Mouse (Mus musculus): ENCODE data around the gene Olfr995.

The Olfr995 gene

GRCm38 (mm10) chr2:85443539-85443938 is at the start of gene Olfr995:
Gene Olfr995 (minus strand): TSS chr2:85443639.
- DNase-seq (ENCODE audit: low read depth, low spot score) = no peak

GRCm38 (mm10) chr2:85490396-85490795 is 47.0 kb upstream of the Olfr995 start:
- no peak for DNase-seq (ENCODE audit: low read depth, low spot score)

DNA sequence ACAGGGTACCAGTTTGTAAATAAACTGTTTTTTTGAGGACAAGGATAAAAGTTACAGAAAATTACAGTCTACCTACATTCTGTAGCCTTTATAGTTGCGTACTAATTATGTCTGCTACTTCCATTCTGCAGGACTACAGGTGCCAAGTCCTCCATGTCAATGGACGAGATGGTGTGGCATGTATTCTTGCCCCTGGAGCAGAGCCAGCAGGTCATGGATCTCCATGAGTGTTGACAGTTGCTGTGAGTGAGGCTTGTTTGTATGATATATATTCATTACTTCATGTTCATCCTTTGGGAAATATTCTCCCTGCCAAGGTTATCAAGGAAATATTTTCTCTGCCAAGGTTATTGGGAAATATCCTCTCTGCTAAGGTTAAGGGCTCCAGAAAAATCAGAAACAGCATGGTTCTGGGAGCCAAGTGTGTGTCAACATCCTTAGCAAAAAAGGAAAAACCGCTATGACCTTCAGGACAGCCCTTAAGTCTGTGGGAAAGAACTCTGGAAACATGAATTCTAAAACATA is 23.4 kb upstream of the Olfr995 start:
- DNase-seq (ENCODE audit: low read depth, low spot score) = no peak

DNA sequence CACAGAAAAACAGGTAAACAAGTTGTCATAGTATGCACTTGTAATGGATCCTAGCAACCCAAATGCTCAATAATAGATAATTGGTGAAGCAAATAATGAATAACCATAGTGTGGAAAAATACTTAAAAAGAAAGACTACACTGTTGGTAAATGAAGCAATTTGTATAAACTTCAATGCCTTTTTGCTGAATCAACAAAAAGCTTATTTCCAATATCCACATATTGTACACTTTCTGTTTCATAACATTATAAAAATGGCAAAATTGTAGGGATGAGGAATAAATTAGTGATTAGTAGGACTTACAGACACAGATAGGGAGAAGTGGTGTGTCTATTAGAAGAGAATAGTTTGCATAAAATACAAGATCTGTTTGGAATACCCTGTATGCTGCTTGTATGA is 893 bp downstream of the Olfr995 start:
- no peak for DNase-seq (ENCODE audit: low read depth, low spot score)

DNA sequence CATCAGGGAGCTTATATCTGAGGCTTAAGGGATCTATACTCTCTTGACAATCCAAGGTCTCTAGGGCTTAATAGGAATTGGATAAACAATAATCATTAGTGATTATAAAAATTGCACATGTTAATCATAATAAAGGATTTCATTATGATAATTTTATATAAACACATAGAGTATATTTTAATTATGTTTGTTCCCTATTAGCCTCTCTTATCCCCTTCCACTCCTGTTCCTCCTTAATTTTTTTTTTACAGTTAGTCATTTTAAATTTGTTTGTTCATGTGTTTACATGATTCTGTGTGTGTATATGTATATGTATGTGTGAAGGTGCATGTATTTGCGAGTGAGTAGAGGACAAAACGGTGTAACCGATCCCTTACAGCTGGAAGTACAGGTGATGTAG is 7.1 kb downstream of the Olfr995 start, which contains the start of gene Olfr994:
Olfr994 (minus strand) TSS at position 101 of the 400 bp plus-strand sequence.
- DNase-seq (ENCODE audit: low read depth, low spot score) = no peak

DNA sequence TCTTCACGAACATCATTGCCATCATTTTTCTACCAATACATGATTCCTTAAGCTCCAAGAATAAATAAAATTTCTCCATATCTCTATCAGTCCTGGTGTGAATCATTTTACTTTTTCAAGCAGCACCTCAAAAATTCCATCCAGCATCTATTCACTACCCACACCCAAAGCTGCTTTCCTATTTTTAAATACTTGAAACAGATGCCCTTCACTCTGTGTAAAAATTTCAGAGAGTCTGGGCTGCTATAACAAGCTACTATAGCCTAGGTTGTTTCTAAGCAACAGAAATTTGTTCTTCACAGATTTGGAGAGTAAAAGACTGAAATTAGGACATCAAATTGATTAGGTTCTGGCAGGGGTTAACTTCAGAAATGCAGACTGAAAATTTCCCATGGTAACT is 17.5 kb downstream of the Olfr995 start:
- DNase-seq (ENCODE audit: low read depth, low spot score) = no peak

- no peak for DNase-seq (ENCODE audit: low read depth, low spot score)
These were observed 28.7 kb downstream of the Olfr995 start, which contains the start of gene Olfr993 for GRCm38 (mm10) chr2:85414777-85415176. Gene Olfr993 (minus strand): TSS chr2:85414877.

- no peak for DNase-seq (ENCODE audit: low read depth, low spot score)
These were observed 34.1 kb downstream of the Olfr995 start, which contains the start of gene Olfr992 for GRCm38 (mm10) chr2:85409369-85409768. Gene Olfr992 (minus strand): TSS chr2:85409469.

Measured in CD4-positive helper T cell, adult 2 months (primary cell).